Mouse (Mus musculus): ENCODE measurements around the gene Ybey.

DNA sequence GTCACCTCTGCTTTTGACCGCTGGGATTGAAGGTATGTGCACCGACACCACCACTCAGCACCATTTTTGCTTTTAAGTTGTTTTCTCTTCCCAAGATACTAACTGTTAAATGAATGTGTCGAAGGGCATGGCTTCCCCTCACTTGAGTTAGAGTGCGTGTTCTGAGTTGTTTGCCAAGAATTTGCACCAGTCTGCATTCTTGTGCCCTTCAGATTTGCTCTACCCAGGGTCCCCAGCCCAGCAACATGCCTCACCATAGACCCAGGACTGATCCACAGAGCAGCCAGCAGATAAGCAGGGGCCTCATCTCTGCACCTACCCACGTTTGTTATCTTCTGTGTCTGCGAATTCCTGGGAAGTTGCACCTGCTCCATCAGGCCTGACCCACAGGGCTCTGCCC is 12.6 kb upstream of the Ybey start:
- no peak for TF ChIP-seq POLR2A (IDR thresholded peaks at IDR 0.05; ENCODE audit: insufficient read length, low read depth)
- TF ChIP-seq MYOD1 (IDR thresholded peaks at IDR 0.05; ENCODE audit: control insufficient read depth in 1 of 3, insufficient read length in 2 of 3, low read depth in 2 of 3) = no peak
